Mouse (Mus musculus): Measurements from ENCODE around the gene Nlrp4e.
"Not testable (repeated sequence)": the region's sequence is repeated elsewhere in the genome, so short reads cannot be mapped to it uniquely, and the experiment has no call there.

DNA sequence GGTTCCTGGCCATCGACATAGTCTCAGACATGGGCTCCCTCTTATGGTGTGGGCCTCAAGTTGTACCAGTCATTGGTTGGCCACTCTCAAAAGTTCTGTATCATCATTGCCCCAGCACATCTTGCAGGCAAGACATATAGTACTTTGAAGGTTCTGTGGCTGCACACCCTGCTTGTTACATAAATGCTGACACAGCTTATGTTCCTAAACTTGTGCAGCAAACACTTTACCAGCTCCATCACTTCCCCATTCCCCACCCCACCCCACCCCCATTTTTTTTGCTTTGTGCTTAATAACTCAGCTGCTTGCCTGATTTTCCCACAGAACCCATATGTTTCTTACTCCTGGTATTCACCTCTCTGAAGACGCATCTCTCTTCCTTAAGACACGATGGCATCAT is at the start of gene Nlrp4e:
- TF ChIP-seq POLR2A (IDR thresholded peaks at IDR 0.05; ENCODE audit: borderline replicate concordance, control insufficient read depth, low read depth, low read length); CTCF (IDR thresholded peaks at IDR 0.05; ENCODE audit: control insufficient read depth, insufficient read depth, low read length): not testable (repeated sequence)

Measured in bone marrow, adult 2 months (tissue).